Mouse (Mus musculus): ENCODE results near the gene Ceacam19.

Ceacam19 gene

GRCm38 (mm10) chr7:19840936-19841335 is 46.8 kb downstream of the Ceacam19 start:
- 90% methylated on average over 3 of the region's 3 CpGs for WGBS

- 90% methylated on average over 4 of the region's 4 CpGs for WGBS
These were observed 47.4 kb downstream of the Ceacam19 start for GRCm38 (mm10) chr7:19840371-19840770.

GRCm38 (mm10) chr7:19836843-19837242 is 50.9 kb downstream of the Ceacam19 start:
- 62% methylated on average over 3 of the region's 3 CpGs for WGBS

- 73% methylated on average over 3 of the region's 3 CpGs for WGBS
These were observed 53.7 kb downstream of the Ceacam19 start for GRCm38 (mm10) chr7:19834055-19834454.

- 63% methylated on average over 9 of the region's 9 CpGs for WGBS
These were observed 55.9 kb downstream of the Ceacam19 start for GRCm38 (mm10) chr7:19831837-19832236.

- 28% methylated on average over 13 of the region's 13 CpGs for WGBS
These were observed 57.0 kb downstream of the Ceacam19 start for GRCm38 (mm10) chr7:19830682-19831156.

- 83% methylated on average over 3 of the region's 3 CpGs for WGBS
These were observed 58.1 kb downstream of the Ceacam19 start for GRCm38 (mm10) chr7:19829694-19830093.

GRCm38 (mm10) chr7:19826756-19827155 is 61.0 kb downstream of the Ceacam19 start:
- 69% methylated on average over 6 of the region's 6 CpGs for WGBS
